Mouse (Mus musculus) small intestine, adult 2 months (tissue): ENCODE results near the gene Lbx1.

Source experiments
- CTCF ChIP-seq: fragments of 200-500 bp; IDR thresholded peaks from 2 replicates; pipeline ENCODE4 v1.5.1; 2012; ENCODE audit warnings: low read depth, mild to moderate bottlenecking, control low read depth, inconsistent platforms, low read length, moderate library complexity, mixed read lengths; ENCODE audit not compliant: insufficient replicate concordance, insufficient read length; ENCODE audit errors: extremely low read depth
- POLR2A ChIP-seq: fragments of 200-500 bp; IDR thresholded peaks from 2 replicates; pipeline ENCODE4 v1.6.1; 2012; ENCODE audit warnings: low read depth, mild to moderate bottlenecking, control low read depth, inconsistent platforms, low read length, moderate library complexity

- no peak for TF ChIP-seq POLR2A
- TF ChIP-seq CTCF: no peak
Measured at GRCm38 (mm10) chr19:45222141-45222782, 13.3 kb downstream of the Lbx1 start.
